15 mouse cellular contexts compared by ENCODE assay signal in genomic region chr12:110940869-110941268, GRCm38 (mm10). TPM values are rescaled to one million over a fixed set of nuclear protein-coding genes. Genes with fewer than 3 reads are reported as not detected.
DNase-seq lines count a peak whose midpoint lies in the region; ATAC-seq lines count a peak whose summit lies in the region.
"Had no signal": no experiment of that assay in that cellular context is flagged by ENCODE, and none has a peak within 500 bp of the region (broad histone marks: within the 10 kb centered on the region; RNA-seq: fewer than 3 reads in every experiment).

No protein-coding gene starts in this region.

- intact Hi-C loops in heart, postnatal 36 days (cut with DNase I) = no loop called here

- peak; percentile 24 to 43 for DNase-seq in cerebellum, adult 18-20 months
- peak; percentile 33 to 43 for DNase-seq in cerebellum, postnatal 25 days
- no peak for DNase-seq in cerebellum, adult 11 months
- DNase-seq in 3T3-L1 (ENCODE audit: low read depth, low spot score) = peak; percentile 31
- DNase-seq in heart, postnatal 36 days = no peak
- DNase-seq in testis, postnatal 10 days (ENCODE audit: low spot score) = no peak
- DNase-seq: adrenal gland, adult 8-10 months; adrenal gland, postnatal 36 days; gastrocnemius, adult 2 months; gastrocnemius, postnatal 25 days; kidney, adult 11 months had no signal

- no peak for ATAC-seq in cerebellum, adult (ENCODE audit: insufficient number of reproducible peaks, low FRiP score, low TSS enrichment)
- peak; percentile 46; the same call in 1 of the 2 replicates for ATAC-seq in common myeloid progenitor, adult 5-6 weeks (replicated peaks; ENCODE audit: low read depth, poor library complexity, severe bottlenecking)
- ATAC-seq: forebrain, embryonic 14.5 days; hindbrain, postnatal 0 days had no signal

RNA-seq across cellular contexts. Expression of gene Ankrd9, which starts 38.0 kb away (rescaled TPM):
- 4.1 and 4.8 TPM in 2 replicates for total RNA-seq in common myeloid progenitor, adult 5-6 weeks (2017)
- 10 to 100 TPM; 67.9 to 85.3 TPM for total RNA-seq in heart, postnatal 36 days (2021)

RNA-seq across cellular contexts. Expression of gene Tecpr2, which starts 51.8 kb away (rescaled TPM):
- total RNA-seq in common myeloid progenitor, adult 5-6 weeks (2017) = 3.8 and 5.7 TPM in 2 replicates
- 1 to 10 TPM; 5.1 to 5.6 TPM for total RNA-seq in heart, postnatal 36 days (2021)

RNA-seq across cellular contexts. Expression of gene Cinp, which starts 51.9 kb away (rescaled TPM):
- total RNA-seq in common myeloid progenitor, adult 5-6 weeks (2017) = 99.3 and 115 TPM in 2 replicates
- total RNA-seq in heart, postnatal 36 days (2021) = 10 to 100 TPM; 34.2 to 34.8 TPM

Comparison
In these comparisons a context has a peak if more than half of its experiments do, and no peak if none do; other contexts are left out.
1. DNase-seq: peak in cerebellum, adult 18-20 months (2 of 2), cerebellum, postnatal 25 days (2 of 2) and 3T3-L1 (single experiment); none in cerebellum, adult 11 months (single experiment), heart, postnatal 36 days (0 of 2) and testis, postnatal 10 days (single experiment).
2. RNA of gene Ankrd9, which starts 38.0 kb away (total RNA-seq): 67.9 to 85.3 TPM in heart, postnatal 36 days; 4.1 to 4.8 TPM in common myeloid progenitor, adult 5-6 weeks; every median in the first group is over 10 times any median in the second.